Mouse (Mus musculus): ENCODE measurements around the gene Dtnb. TPM values are rescaled to one million over a fixed set of nuclear protein-coding genes. Genes with fewer than 3 reads are reported as not detected.

Gene Dtnb
- total RNA-seq (2023): 10 to 100 TPM; 77.1 to 91.1 TPM

DNA sequence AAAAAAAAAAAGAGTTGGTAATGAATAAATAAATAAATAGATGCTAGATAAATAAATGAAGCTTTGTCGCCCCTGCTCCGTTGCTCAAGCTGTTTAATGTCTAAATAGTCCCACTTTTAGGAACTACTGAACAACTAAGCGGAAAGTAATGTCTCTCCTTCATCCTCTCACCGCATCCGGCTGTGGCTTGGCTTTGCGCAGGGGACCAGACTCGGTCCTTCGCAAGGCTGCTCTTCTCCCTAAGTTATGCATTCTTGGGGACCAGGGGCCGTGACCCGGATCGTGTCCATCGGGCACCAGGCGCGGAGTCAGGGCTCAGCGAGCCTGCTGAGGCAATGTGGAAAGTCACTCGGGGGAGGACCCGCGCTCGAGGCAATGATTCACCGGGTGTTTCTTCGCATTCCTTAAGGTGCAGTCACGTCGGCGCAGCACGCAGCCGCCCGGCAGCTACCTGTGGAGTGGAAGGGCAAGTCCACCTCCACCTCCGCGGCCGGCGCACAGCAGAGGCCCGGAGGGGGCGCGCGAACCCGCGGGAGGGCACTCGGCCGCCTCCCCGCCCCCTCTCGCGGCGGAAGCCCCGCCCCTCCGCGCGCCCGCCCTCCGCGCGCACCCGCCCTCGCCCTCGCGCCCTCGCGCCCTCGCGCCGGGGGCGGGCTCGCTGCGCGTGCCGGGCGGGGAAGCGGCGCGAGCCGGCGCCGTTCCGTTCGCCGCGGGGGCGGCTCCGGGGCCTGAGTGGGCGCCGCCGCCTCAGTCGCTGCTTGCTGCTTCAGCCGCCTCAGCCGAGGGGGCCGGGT, at the start of gene Dtnb:
TSS of gene Dtnb (plus strand) at position 595 of the 794 bp plus-strand sequence.

DNA sequence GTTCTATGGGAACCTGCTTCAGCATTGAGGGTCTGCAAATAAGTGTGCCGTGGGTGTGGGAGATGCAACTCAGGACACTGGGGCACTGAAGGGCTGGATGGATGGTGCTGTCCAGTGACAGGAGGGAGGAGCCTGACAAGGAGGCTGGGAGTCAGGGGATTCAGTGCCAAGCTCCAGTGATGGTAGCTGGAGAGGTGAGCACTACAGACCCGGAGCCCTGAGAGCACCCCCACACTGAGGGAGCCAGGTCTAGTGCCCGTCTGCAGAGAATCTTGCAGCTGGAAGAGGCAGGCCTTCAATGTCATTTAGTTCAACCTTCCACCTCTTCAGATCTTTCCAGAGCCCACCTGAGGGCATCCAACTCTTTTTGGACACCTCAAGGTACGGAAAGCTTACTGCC, 233.7 kb downstream of the Dtnb start, which contains the start of gene Dnmt3a:
TSS of gene Dnmt3a (plus strand) at position 156 of the 400 bp plus-strand sequence.

Other genes starting within 250 kb of the Dtnb start
- 10 to 100 TPM; 12.3 to 13.5 TPM for gene Kif3c, start 207.2 kb upstream of the Dtnb start, total RNA-seq (2023)
- gene Asxl2, start 145.5 kb upstream of the Dtnb start, total RNA-seq (2023): 10 to 100 TPM; 85.3 to 88.2 TPM
- 100 to 1,000 TPM; 101 to 113 TPM for gene Dnmt3a, start 233.6 kb downstream of the Dtnb start, total RNA-seq (2023)

All from T-cell, adult 66 days (primary cell).